Mouse (Mus musculus): ENCODE measurements around the gene Vps54. TPM values are rescaled to one million over a fixed set of nuclear protein-coding genes. Genes with fewer than 3 reads are reported as not detected.

Gene Vps54
- polyA plus RNA-seq, 1 experiment from 2014 or later: 10.4 TPM

DNA sequence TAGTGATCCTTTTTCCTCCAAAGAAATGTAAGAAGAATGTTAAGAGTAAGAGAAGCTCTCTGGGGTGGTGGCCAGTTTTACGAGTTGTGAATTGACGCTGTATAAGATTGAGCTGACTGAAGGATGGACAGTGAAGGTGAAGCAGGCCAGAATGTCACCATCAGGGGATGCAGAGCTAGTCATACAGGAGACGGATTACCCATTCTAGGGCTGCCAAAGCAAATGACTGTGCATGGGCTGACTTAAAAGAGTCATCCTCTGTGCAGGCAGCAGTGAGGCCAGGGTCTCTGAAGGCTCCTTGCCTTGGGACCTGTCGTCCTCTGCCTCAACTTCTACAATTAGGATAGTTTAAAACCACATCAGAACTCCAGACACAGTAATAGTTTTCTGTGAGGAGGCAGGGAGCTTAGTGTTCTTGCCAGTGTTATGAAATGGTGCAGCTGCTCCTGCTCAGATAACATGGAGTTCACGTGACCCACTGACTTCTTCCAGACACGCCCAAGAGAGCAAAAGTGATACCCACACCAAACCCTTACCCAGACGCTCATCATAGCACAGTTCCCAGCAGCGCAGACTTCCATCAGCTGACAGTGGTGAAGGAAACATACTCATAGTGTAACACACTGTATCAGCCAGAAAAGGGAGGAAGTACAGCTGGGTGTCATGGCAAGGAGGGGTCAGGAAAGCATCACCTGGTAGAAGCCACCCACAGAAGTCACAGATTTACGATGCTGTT lies 75.0 kb downstream of the Vps54 start:
- Histone ChIP-seq H3K4me1 (no peaks in the 10 kb centered on the region), H3K4me3 (replicated peaks) (no peak overlapping the region), H3K27ac (replicated peaks) (no peak overlapping the region), H3K9ac (replicated peaks) (no peak overlapping the region), H3K27me3 (replicated peaks) (no peaks in the 10 kb centered on the region), H3K4me2 (no peak overlapping the region), H3K36me3 (peaks cover 15% of the 10 kb centered on the region), H3K9me3 (replicated peaks) (no peaks in the 10 kb centered on the region)
- 91% methylated on average over 9 of the region's 9 CpGs for WGBS
- ATAC-seq (ENCODE audit: low FRiP score): no peak

- no peak overlapping the region for H3K4me2 ChIP-seq
- no peak for ATAC-seq (ENCODE audit: low FRiP score)
- no peak overlapping the region for H3K4me3 ChIP-seq (replicated peaks)
- no peaks in the 10 kb centered on the region for H3K27me3 ChIP-seq (replicated peaks)
- no peak overlapping the region for H3K9ac ChIP-seq (replicated peaks)
- no peak overlapping the region for H3K27ac ChIP-seq (replicated peaks)
- WGBS: 88% methylated on average over 3 of the region's 3 CpGs
- no peaks in the 10 kb centered on the region for H3K4me1 ChIP-seq
- H3K36me3 ChIP-seq: peaks cover 17% of the 10 kb centered on the region; the same call in 1 of the 2 replicates
- H3K9me3 ChIP-seq (replicated peaks): no peaks in the 10 kb centered on the region
Measured at GRCm38 (mm10) chr11:21321577-21321976, 82.5 kb downstream of the Vps54 start.

GRCm38 (mm10) chr11:21322349-21322748 lies 83.3 kb downstream of the Vps54 start:
- Histone ChIP-seq H3K4me1 (no peaks in the 10 kb centered on the region), H3K4me3 (replicated peaks) (no peak overlapping the region), H3K36me3 (peaks cover 17% of the 10 kb centered on the region; the same call in 1 of the 2 replicates), H3K4me2 (no peak overlapping the region), H3K27me3 (replicated peaks) (no peaks in the 10 kb centered on the region), H3K27ac (replicated peaks) (no peak overlapping the region), H3K9me3 (replicated peaks) (no peaks in the 10 kb centered on the region), H3K9ac (replicated peaks) (no peak overlapping the region)
- no peak for ATAC-seq (ENCODE audit: low FRiP score)
- WGBS: 91% methylated on average over 3 of the region's 3 CpGs

DNA sequence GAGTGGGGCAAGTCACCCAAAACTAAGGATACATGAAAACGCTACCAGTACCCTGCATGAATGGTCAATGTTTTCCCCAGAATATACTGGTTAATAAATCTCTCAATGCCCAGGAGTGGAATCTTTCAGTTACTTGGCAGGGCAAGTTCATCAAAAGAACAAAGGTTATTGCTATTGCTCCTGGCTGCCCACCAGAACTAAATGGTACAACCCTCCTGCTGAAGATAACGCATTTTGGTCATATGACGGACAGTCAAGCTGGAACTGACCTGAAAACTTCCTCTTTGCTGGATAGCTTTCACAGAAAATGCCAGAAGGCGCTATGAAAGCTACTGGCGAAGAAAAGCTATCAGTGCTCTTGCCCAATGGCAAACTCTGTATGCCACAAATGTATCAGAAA lies 86.7 kb downstream of the Vps54 start:
- H3K4me3 ChIP-seq (replicated peaks): no peak overlapping the region

DNA sequence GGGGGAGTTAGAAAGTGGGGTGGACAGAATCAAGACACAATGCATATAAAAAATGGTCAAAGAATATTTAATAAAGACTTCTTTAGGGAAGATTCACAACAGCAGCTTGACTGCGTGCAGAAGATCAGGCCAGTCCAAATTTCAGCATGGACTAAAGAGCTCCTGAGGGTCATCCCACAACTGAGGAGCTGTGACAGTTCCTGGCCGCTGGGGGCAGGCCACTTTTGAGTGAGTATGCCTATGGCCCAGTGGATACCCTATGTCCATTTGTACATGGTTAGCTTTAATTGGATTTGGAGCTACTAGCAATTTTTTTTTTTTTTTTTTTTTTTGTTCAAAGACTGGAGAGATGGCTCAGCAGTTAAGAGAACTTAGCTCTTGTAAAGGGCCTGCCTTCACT lies 87.7 kb downstream of the Vps54 start:
- Histone ChIP-seq H3K36me3 (peaks cover 38% of the 10 kb centered on the region), H3K4me1 (no peaks in the 10 kb centered on the region), H3K9ac (replicated peaks) (no peak overlapping the region), H3K4me2 (no peak overlapping the region), H3K27me3 (replicated peaks) (no peaks in the 10 kb centered on the region), H3K4me3 (replicated peaks) (no peak overlapping the region), H3K9me3 (replicated peaks) (no peaks in the 10 kb centered on the region), H3K27ac (replicated peaks) (no peak overlapping the region)
- ATAC-seq (ENCODE audit: low FRiP score): no peak
- WGBS: 71% methylated on average over 2 of the region's 2 CpGs

More for the DNA sequence above, 86.7 kb downstream of the Vps54 start:
- Histone ChIP-seq H3K9me3 (replicated peaks) (no peaks in the 10 kb centered on the region), H3K27ac (replicated peaks) (no peak overlapping the region), H3K27me3 (replicated peaks) (no peaks in the 10 kb centered on the region), H3K4me2 (no peak overlapping the region), H3K4me1 (no peaks in the 10 kb centered on the region), H3K36me3 (peaks cover 40% of the 10 kb centered on the region), H3K9ac (replicated peaks) (no peak overlapping the region)
- WGBS: 88% methylated on average over 5 of the region's 5 CpGs
- no peak for ATAC-seq (ENCODE audit: low FRiP score)

DNA sequence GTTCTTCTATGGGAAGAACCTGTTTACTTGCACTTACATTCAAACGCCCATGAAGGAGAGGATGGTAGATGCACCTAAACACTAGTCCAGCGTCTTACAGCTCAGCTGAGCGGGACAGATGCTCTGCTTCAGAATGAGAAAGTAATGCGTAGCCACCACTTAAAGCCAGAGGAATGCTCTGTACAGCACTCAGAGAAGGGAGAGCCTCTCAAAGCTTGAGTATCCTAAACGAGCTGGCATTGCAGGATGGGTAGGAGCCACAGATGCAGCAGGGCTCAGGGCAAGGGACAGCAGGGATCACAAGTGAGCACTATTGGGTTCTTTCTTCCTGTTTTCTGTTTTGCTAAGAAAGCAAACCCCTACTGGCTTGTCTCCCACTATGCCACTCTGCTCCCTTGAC lies 88.4 kb downstream of the Vps54 start:
- H3K4me2 ChIP-seq: no peak overlapping the region
- no peaks in the 10 kb centered on the region for H3K27me3 ChIP-seq (replicated peaks)
- no peaks in the 10 kb centered on the region for H3K9me3 ChIP-seq (replicated peaks)
- H3K9ac ChIP-seq (replicated peaks): no peak overlapping the region
- peaks cover 32% of the 10 kb centered on the region for H3K36me3 ChIP-seq
- H3K4me1 ChIP-seq: no peaks in the 10 kb centered on the region
- H3K4me3 ChIP-seq (replicated peaks): no peak overlapping the region
- WGBS: 94% methylated on average over 5 of the region's 5 CpGs
- H3K27ac ChIP-seq (replicated peaks): no peak overlapping the region
- ATAC-seq (ENCODE audit: low FRiP score): no peak

DNA sequence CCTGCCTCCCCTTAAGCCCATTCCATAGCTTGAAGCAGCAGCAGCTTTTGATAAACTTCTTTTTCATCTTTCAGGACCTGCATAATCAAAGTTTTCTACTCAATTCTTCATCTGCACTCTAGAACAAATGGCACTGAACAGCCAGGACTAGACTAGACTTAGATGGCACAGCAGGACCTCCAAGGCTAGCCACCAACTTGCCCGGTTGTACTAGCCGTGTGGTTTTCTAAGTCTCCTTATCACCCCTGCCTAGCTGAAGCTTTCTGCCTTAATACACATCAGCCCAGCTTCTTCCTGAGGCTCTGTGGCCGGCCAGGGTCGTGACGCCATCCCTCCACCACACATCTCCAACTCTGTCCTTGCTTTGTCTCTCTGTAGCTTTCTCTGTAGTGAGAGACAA lies 89.1 kb downstream of the Vps54 start:
- WGBS: 91% methylated on average over 5 of the region's 5 CpGs
- no peak overlapping the region for H3K27ac ChIP-seq (replicated peaks)
- no peak for ATAC-seq (ENCODE audit: low FRiP score)

GRCm38 (mm10) chr11:21332639-21333295 lies 93.7 kb downstream of the Vps54 start:
- H3K27me3 ChIP-seq (replicated peaks): no peaks in the 10 kb centered on the region
- H3K9ac ChIP-seq (replicated peaks): no peak overlapping the region
- peaks cover 27% of the 10 kb centered on the region for H3K36me3 ChIP-seq
- no peak overlapping the region for H3K4me2 ChIP-seq
- H3K4me3 ChIP-seq (replicated peaks): no peak overlapping the region
- H3K27ac ChIP-seq (replicated peaks): no peak overlapping the region
- ATAC-seq (ENCODE audit: low FRiP score): no peak
- WGBS: 91% methylated on average over 5 of the region's 5 CpGs
- H3K4me1 ChIP-seq: no peaks in the 10 kb centered on the region
- H3K9me3 ChIP-seq (replicated peaks): no peaks in the 10 kb centered on the region

More for the DNA sequence above, 89.1 kb downstream of the Vps54 start:
- H3K4me3 ChIP-seq (replicated peaks): no peak overlapping the region
- no peak overlapping the region for H3K9ac ChIP-seq (replicated peaks)
- H3K4me2 ChIP-seq: no peak overlapping the region
- H3K36me3 ChIP-seq: peaks cover 32% of the 10 kb centered on the region
- no peaks in the 10 kb centered on the region for H3K9me3 ChIP-seq (replicated peaks)
- no peaks in the 10 kb centered on the region for H3K4me1 ChIP-seq
- no peaks in the 10 kb centered on the region for H3K27me3 ChIP-seq (replicated peaks)

GRCm38 (mm10) chr11:21337855-21338254 lies 98.8 kb downstream of the Vps54 start:
- no peak overlapping the region for H3K4me3 ChIP-seq (replicated peaks)
- no peaks in the 10 kb centered on the region for H3K4me1 ChIP-seq
- no peak overlapping the region for H3K9ac ChIP-seq (replicated peaks)
- no peaks in the 10 kb centered on the region for H3K9me3 ChIP-seq (replicated peaks)
- H3K27ac ChIP-seq (replicated peaks): no peak overlapping the region
- WGBS: 85% methylated on average over 1 of the region's 1 CpGs
- no peak overlapping the region for H3K4me2 ChIP-seq
- H3K36me3 ChIP-seq: 0 out of 2 replicates have a peak, but pooled peaks cover 5% of the 10 kb centered on the region
- no peaks in the 10 kb centered on the region for H3K27me3 ChIP-seq (replicated peaks)
- ATAC-seq (ENCODE audit: low FRiP score): no peak

DNA sequence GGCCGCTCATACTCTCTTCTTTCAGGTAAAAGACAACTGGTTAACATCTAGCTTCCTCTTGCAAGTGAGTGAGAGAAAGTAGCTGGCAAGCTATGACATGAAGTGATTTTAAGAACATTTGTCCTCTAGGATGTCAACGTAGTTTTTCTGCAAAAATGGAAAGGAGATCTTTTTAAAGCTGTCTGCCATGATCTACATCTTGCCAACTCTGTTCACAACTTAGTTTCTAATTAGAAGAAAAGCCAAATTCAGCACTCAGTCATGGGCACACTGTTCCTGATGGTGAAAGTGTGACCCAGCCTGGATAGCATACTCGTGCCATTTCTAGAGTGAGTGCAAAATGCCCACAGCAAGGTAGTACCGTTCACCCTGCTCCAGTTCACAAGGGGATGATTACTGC lies 100.0 kb downstream of the Vps54 start:
- WGBS: 94% methylated on average over 4 of the region's 4 CpGs
- no peak for ATAC-seq (ENCODE audit: low FRiP score)
- Histone ChIP-seq H3K9me3 (replicated peaks) (no peaks in the 10 kb centered on the region), H3K4me3 (replicated peaks) (no peak overlapping the region), H3K27me3 (replicated peaks) (no peaks in the 10 kb centered on the region), H3K27ac (replicated peaks) (no peak overlapping the region), H3K4me2 (no peak overlapping the region), H3K36me3 (peaks cover 10% of the 10 kb centered on the region), H3K4me1 (no peaks in the 10 kb centered on the region), H3K9ac (replicated peaks) (no peak overlapping the region)

DNA sequence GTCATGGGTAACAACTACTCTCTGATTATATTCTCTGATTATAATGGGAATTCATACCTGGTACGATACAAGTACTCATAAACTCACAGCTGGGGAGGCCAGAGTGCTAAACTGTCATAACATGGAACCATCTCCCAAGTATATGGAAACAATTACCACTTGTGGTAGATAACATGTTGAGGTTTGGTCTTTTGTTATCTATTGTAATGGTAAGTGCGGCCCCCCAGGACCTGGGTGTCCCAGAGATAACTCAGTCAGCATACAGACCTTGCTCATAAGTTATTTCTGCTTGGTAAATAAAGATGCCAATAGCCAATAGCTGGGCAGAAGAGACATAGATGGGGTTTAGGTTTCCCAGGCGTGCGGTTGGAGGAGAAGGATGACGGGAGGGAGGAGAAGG lies 104.4 kb downstream of the Vps54 start:
- Histone ChIP-seq H3K27ac (replicated peaks) (no peak overlapping the region), H3K9ac (replicated peaks) (no peak overlapping the region), H3K27me3 (replicated peaks) (no peaks in the 10 kb centered on the region), H3K36me3 (peaks cover 16% of the 10 kb centered on the region), H3K4me2 (no peak overlapping the region), H3K4me1 (no peaks in the 10 kb centered on the region), H3K9me3 (replicated peaks) (no peaks in the 10 kb centered on the region), H3K4me3 (replicated peaks) (no peak overlapping the region)
- 95% methylated on average over 5 of the region's 5 CpGs for WGBS
- no peak for ATAC-seq (ENCODE audit: low FRiP score)

DNA sequence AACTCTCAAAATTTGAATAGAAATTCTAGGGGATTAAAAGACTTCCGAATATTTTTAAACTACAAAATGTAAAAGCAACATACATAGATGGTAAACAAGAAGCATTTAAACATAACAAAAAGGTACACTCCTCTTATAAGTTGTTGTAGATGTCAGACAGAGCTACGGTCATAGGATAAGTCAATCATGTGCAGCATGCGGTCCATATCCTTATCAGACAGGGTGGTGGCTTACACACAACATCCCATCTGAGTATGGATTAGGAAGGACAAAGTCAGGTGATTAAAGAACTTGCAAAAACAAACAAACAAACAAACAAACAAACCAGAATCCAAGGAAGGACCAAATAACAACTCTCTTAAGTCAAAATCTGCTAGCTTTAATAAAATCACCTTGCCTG lies 106.9 kb downstream of the Vps54 start:
- no peaks in the 10 kb centered on the region for H3K27me3 ChIP-seq (replicated peaks)
- H3K36me3 ChIP-seq: peaks cover 16% of the 10 kb centered on the region
- no peak overlapping the region for H3K4me2 ChIP-seq
- no peaks in the 10 kb centered on the region; the same call in 1 of the 2 replicates for H3K4me1 ChIP-seq
- ATAC-seq (ENCODE audit: low FRiP score): no peak
- no peaks in the 10 kb centered on the region for H3K9me3 ChIP-seq (replicated peaks)
- no peak overlapping the region for H3K4me3 ChIP-seq (replicated peaks)
- H3K9ac ChIP-seq (replicated peaks): no peak overlapping the region
- H3K27ac ChIP-seq (replicated peaks): no peak overlapping the region
- WGBS: 96% methylated on average over 3 of the region's 3 CpGs
